Mouse (Mus musculus): ENCODE results near the gene Msl3l2. TPM values are rescaled to one million over a fixed set of nuclear protein-coding genes. Genes with fewer than 3 reads are reported as not detected.
A peak's percentile ranks its signal among the peaks of the same experiment; 100 is the strongest.

Msl3l2 gene
- polyA plus RNA-seq, 1 experiment from 2014 or later: 2.3 TPM

GRCm38 (mm10) chr10:56099641-56100310 lies 6.9 kb upstream of the Msl3l2 start:
- H3K9ac ChIP-seq (ENCODE audit: low read depth, low read length): no peak overlapping the region
- no peak overlapping the region for H3K4me3 ChIP-seq (ENCODE audit: low read depth, low read length)
- no peak overlapping the region for H3K27ac ChIP-seq (ENCODE audit: low read depth, low read length)
- no peaks in the 10 kb centered on the region for H3K4me1 ChIP-seq (replicated peaks; ENCODE audit: control insufficient read depth, insufficient read depth, low read length)
- H3K4me2 ChIP-seq: no peak overlapping the region
- no peaks in the 10 kb centered on the region for H3K36me3 ChIP-seq (ENCODE audit: control insufficient read depth, insufficient read depth, low read length)
- ATAC-seq (replicated peaks; ENCODE audit: low FRiP score) (no peak), DNase-seq (ENCODE audit: low spot score) (no peak)
- H3K9me3 ChIP-seq (ENCODE audit: control insufficient read depth, low read length): no peaks in the 10 kb centered on the region
- no peaks in the 10 kb centered on the region for H3K27me3 ChIP-seq (replicated peaks; ENCODE audit: control insufficient read depth, insufficient read depth, low read length)
- 81% methylated on average over 3 of the region's 3 CpGs for WGBS

GRCm38 (mm10) chr10:56106996-56107334 lies 248 bp downstream of the Msl3l2 start:
- Histone ChIP-seq H3K36me3 (ENCODE audit: control insufficient read depth, insufficient read depth, low read length) (no peaks in the 10 kb centered on the region), H3K9me3 (ENCODE audit: control insufficient read depth, low read length) (no peaks in the 10 kb centered on the region), H3K4me3 (ENCODE audit: low read depth, low read length) (peak overlapping the region; percentile 43), H3K9ac (ENCODE audit: low read depth, low read length) (peak overlapping the region; percentile 67), H3K27me3 (replicated peaks; ENCODE audit: control insufficient read depth, insufficient read depth, low read length) (no peaks in the 10 kb centered on the region), H3K4me2 (peak overlapping the region; percentile 67), H3K4me1 (replicated peaks; ENCODE audit: control insufficient read depth, insufficient read depth, low read length) (no peaks in the 10 kb centered on the region), H3K27ac (ENCODE audit: low read depth, low read length) (no peak overlapping the region)
- WGBS: 35% methylated on average over 1 of the region's 1 CpGs
- DNase-seq (ENCODE audit: low spot score) (no peak), ATAC-seq (replicated peaks; ENCODE audit: low FRiP score) (peak; percentile 49)

- WGBS: under 1% methylated on average over 43 of the region's 50 CpGs
- Histone ChIP-seq H3K4me2 (peak overlapping the region; percentile 69), H3K9ac (ENCODE audit: low read depth, low read length) (peak overlapping the region; percentile 70), H3K4me1 (replicated peaks; ENCODE audit: control insufficient read depth, insufficient read depth, low read length) (no peaks in the 10 kb centered on the region), H3K27ac (ENCODE audit: low read depth, low read length) (no peak overlapping the region), H3K4me3 (ENCODE audit: low read depth, low read length) (peak overlapping the region; percentile 65), H3K36me3 (ENCODE audit: control insufficient read depth, insufficient read depth, low read length) (no peaks in the 10 kb centered on the region), H3K27me3 (replicated peaks; ENCODE audit: control insufficient read depth, insufficient read depth, low read length) (no peaks in the 10 kb centered on the region), H3K9me3 (ENCODE audit: control insufficient read depth, low read length) (no peaks in the 10 kb centered on the region)
- ATAC-seq (replicated peaks; ENCODE audit: low FRiP score) (peak; percentile 69), DNase-seq (ENCODE audit: low spot score) (peak; percentile 74)
Measured at GRCm38 (mm10) chr10:56114951-56115635, 8.4 kb downstream of the Msl3l2 start.

- H3K4me1 ChIP-seq (replicated peaks; ENCODE audit: control insufficient read depth, insufficient read depth, low read length): no peaks in the 10 kb centered on the region
- H3K9me3 ChIP-seq (ENCODE audit: control insufficient read depth, low read length): no peaks in the 10 kb centered on the region
- peak overlapping the region; percentile 70 for H3K9ac ChIP-seq (ENCODE audit: low read depth, low read length)
- H3K27me3 ChIP-seq (replicated peaks; ENCODE audit: control insufficient read depth, insufficient read depth, low read length): no peaks in the 10 kb centered on the region
- H3K4me2 ChIP-seq: peak overlapping the region; percentile 69
- DNase-seq (ENCODE audit: low spot score) (no peak), ATAC-seq (replicated peaks; ENCODE audit: low FRiP score) (peak; percentile 70)
- peak overlapping the region; percentile 65 for H3K4me3 ChIP-seq (ENCODE audit: low read depth, low read length)
- H3K36me3 ChIP-seq (ENCODE audit: control insufficient read depth, insufficient read depth, low read length): no peaks in the 10 kb centered on the region
- H3K27ac ChIP-seq (ENCODE audit: low read depth, low read length): no peak overlapping the region
- WGBS: 18% methylated on average over 27 of the region's 27 CpGs
Measured at GRCm38 (mm10) chr10:56115636-56116180, 9.0 kb downstream of the Msl3l2 start.

GRCm38 (mm10) chr10:56126972-56127371 lies 20.3 kb downstream of the Msl3l2 start:
- Histone ChIP-seq H3K4me3 (ENCODE audit: low read depth, low read length) (no peak overlapping the region), H3K36me3 (ENCODE audit: control insufficient read depth, insufficient read depth, low read length) (no peaks in the 10 kb centered on the region), H3K27me3 (replicated peaks; ENCODE audit: control insufficient read depth, insufficient read depth, low read length) (no peaks in the 10 kb centered on the region), H3K4me1 (replicated peaks; ENCODE audit: control insufficient read depth, insufficient read depth, low read length) (no peaks in the 10 kb centered on the region), H3K9me3 (ENCODE audit: control insufficient read depth, low read length) (no peaks in the 10 kb centered on the region), H3K27ac (ENCODE audit: low read depth, low read length) (no peak overlapping the region), H3K9ac (ENCODE audit: low read depth, low read length) (no peak overlapping the region), H3K4me2 (no peak overlapping the region)
- ATAC-seq (replicated peaks; ENCODE audit: low FRiP score): no peak
- WGBS: 82% methylated on average over 1 of the region's 1 CpGs
- DNase-seq (ENCODE audit: low spot score): no peak

- no peak overlapping the region for H3K9ac ChIP-seq (ENCODE audit: low read depth, low read length)
- H3K4me3 ChIP-seq (ENCODE audit: low read depth, low read length): no peak overlapping the region
- H3K36me3 ChIP-seq (ENCODE audit: control insufficient read depth, insufficient read depth, low read length): no peaks in the 10 kb centered on the region
- no peaks in the 10 kb centered on the region for H3K9me3 ChIP-seq (ENCODE audit: control insufficient read depth, low read length)
- H3K27me3 ChIP-seq (replicated peaks; ENCODE audit: control insufficient read depth, insufficient read depth, low read length): no peaks in the 10 kb centered on the region
- DNase-seq (ENCODE audit: low spot score) (no peak), ATAC-seq (replicated peaks; ENCODE audit: low FRiP score) (no peak)
- no peak overlapping the region for H3K4me2 ChIP-seq
- H3K4me1 ChIP-seq (replicated peaks; ENCODE audit: control insufficient read depth, insufficient read depth, low read length): no peaks in the 10 kb centered on the region
- WGBS: 92% methylated on average over 2 of the region's 2 CpGs
- H3K27ac ChIP-seq (ENCODE audit: low read depth, low read length): no peak overlapping the region
Measured at GRCm38 (mm10) chr10:56129642-56130041, 22.9 kb downstream of the Msl3l2 start.

- no peak for DNase-seq (ENCODE audit: low spot score)
- no peak overlapping the region for H3K4me2 ChIP-seq
- no peak for ATAC-seq (replicated peaks; ENCODE audit: low FRiP score)
- no peak overlapping the region for H3K4me3 ChIP-seq (ENCODE audit: low read depth, low read length)
- 89% methylated on average over 5 of the region's 5 CpGs for WGBS
- H3K36me3 ChIP-seq (ENCODE audit: control insufficient read depth, insufficient read depth, low read length): no peaks in the 10 kb centered on the region
- no peaks in the 10 kb centered on the region for H3K9me3 ChIP-seq (ENCODE audit: control insufficient read depth, low read length)
- no peaks in the 10 kb centered on the region for H3K27me3 ChIP-seq (replicated peaks; ENCODE audit: control insufficient read depth, insufficient read depth, low read length)
- no peak overlapping the region for H3K9ac ChIP-seq (ENCODE audit: low read depth, low read length)
- H3K4me1 ChIP-seq (replicated peaks; ENCODE audit: control insufficient read depth, insufficient read depth, low read length): no peaks in the 10 kb centered on the region
- H3K27ac ChIP-seq (ENCODE audit: low read depth, low read length): no peak overlapping the region
Measured at GRCm38 (mm10) chr10:56137191-56137590, 30.5 kb downstream of the Msl3l2 start.

- no peaks in the 10 kb centered on the region for H3K9me3 ChIP-seq (ENCODE audit: control insufficient read depth, low read length)
Measured at GRCm38 (mm10) chr10:56148920-56149319, 42.2 kb downstream of the Msl3l2 start.

GRCm38 (mm10) chr10:56156956-56157355 lies 50.2 kb downstream of the Msl3l2 start:
- no peak overlapping the region for H3K9ac ChIP-seq (ENCODE audit: low read depth, low read length)
- H3K4me3 ChIP-seq (ENCODE audit: low read depth, low read length): no peak overlapping the region
- ATAC-seq (replicated peaks; ENCODE audit: low FRiP score) (no peak; the same call in 1 of the 2 replicates), DNase-seq (ENCODE audit: low spot score) (no peak)
- H3K4me2 ChIP-seq: no peak overlapping the region
- no peaks in the 10 kb centered on the region for H3K4me1 ChIP-seq (replicated peaks; ENCODE audit: control insufficient read depth, insufficient read depth, low read length)
- no peak overlapping the region for H3K27ac ChIP-seq (ENCODE audit: low read depth, low read length)
- H3K9me3 ChIP-seq (ENCODE audit: control insufficient read depth, low read length): no peaks in the 10 kb centered on the region
- H3K36me3 ChIP-seq (ENCODE audit: control insufficient read depth, insufficient read depth, low read length): no peaks in the 10 kb centered on the region
- H3K27me3 ChIP-seq (replicated peaks; ENCODE audit: control insufficient read depth, insufficient read depth, low read length): no peaks in the 10 kb centered on the region
- 78% methylated on average over 3 of the region's 3 CpGs for WGBS

More at GRCm38 (mm10) chr10:56148920-56149319, 42.2 kb downstream of the Msl3l2 start:
- Histone ChIP-seq H3K36me3 (ENCODE audit: control insufficient read depth, insufficient read depth, low read length) (no peaks in the 10 kb centered on the region), H3K9ac (ENCODE audit: low read depth, low read length) (no peak overlapping the region), H3K27ac (ENCODE audit: low read depth, low read length) (no peak overlapping the region), H3K27me3 (replicated peaks; ENCODE audit: control insufficient read depth, insufficient read depth, low read length) (no peaks in the 10 kb centered on the region), H3K4me2 (no peak overlapping the region), H3K4me3 (ENCODE audit: low read depth, low read length) (no peak overlapping the region), H3K4me1 (replicated peaks; ENCODE audit: control insufficient read depth, insufficient read depth, low read length) (no peaks in the 10 kb centered on the region)
- DNase-seq (ENCODE audit: low spot score) (no peak), ATAC-seq (replicated peaks; ENCODE audit: low FRiP score) (no peak)
- WGBS: 89% methylated on average over 3 of the region's 3 CpGs

Measured in liver, embryonic 11.5 days (tissue).